Mouse (Mus musculus) brain, embryonic 14.5 days (tissue): ENCODE measurements around the gene Tekt3.

Source experiments
- CTCF ChIP-seq: fragments of 200-500 bp; IDR thresholded peaks from 2 replicates; pipeline ENCODE4 v1.5.1; 2012; ENCODE audit warnings: inconsistent platforms, mild to moderate bottlenecking, moderate library complexity, borderline replicate concordance; ENCODE audit not compliant: insufficient read depth, insufficient read length; ENCODE audit errors: extremely low read depth
- POLR2A ChIP-seq: fragments of 200-500 bp; IDR thresholded peaks from 2 replicates; pipeline ENCODE4 v1.6.1; 2012; ENCODE audit warnings: mild to moderate bottlenecking, inconsistent platforms, borderline replicate concordance; ENCODE audit not compliant: poor library complexity, insufficient read depth, insufficient read length, severe bottlenecking; ENCODE audit errors: extremely low read depth

- TF ChIP-seq CTCF (no peak), POLR2A (no peak)
Measured at GRCm38 (mm10) chr11:63132501-63133435, 71.3 kb downstream of the Tekt3 start.
